Mouse (Mus musculus) thymus, postnatal 14 days (tissue): ENCODE results near the gene Sycn.

Experiments
- DNase-seq: peaks from one replicate; pipeline ENCODE4 v3.0.0; 2021

Sycn gene

DNA sequence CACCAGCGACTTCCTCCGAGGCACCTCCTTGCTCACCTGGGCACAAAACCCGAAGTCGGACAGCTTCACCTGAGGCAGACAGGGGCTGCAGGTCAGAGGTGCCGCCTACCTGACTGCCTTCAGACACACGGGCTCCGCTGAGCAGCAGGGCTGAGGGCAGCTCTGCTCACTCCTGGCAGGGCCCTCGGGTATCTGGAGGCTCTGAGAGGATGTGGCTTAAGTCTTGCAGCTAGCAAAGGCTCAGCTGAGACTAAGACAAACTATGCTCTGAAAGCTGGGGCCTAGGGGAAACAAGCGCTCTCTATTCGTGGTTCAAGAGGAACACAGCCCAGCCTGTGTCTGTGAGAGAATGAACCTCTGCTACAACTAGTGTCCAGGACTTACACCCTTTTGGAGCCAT lies 20.2 kb downstream of the Sycn start:
- DNase-seq: peak; percentile 75

DNA sequence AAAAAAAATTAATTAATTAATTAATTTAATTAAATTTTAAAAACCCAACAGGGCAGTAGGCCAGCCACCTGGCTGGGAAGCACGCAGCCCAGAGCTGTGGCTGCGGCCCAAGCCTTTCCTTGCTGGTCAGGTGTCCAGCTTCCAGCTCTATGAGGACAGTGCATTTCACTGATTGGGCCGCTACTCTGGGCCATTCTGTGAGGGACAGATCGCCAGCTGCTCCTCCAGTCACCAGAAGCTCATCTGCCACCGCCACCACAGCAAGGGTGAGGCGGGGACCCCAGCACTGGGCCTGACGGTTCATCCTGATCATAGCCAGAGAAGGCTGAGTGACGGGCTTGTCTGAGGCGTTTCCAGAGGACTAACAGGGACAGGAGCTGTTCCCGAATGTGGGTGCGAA lies 21.3 kb downstream of the Sycn start:
- DNase-seq: no peak

- DNase-seq: no peak
Measured at GRCm38 (mm10) chr7:28562371-28562770, 21.7 kb downstream of the Sycn start.

DNA sequence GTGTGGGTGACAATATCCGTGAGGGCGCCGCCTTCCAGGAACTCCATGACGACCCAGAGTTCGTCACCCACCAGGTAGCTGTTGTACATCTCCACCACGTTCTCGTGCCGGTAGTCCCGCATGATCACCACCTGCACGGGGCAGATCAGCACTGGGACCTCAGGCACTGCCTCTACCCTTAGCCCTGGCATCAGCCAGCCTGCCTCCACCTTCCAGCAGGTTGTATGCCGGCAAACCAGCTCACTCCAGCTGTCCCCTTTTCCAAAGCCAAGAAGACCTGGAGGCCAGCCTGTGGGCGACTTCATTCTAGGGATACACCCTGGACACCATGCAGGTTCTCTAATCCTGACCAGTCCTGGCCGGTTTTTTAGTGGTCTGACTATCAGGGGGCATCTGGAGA lies 22.3 kb downstream of the Sycn start:
- no peak for DNase-seq

DNA sequence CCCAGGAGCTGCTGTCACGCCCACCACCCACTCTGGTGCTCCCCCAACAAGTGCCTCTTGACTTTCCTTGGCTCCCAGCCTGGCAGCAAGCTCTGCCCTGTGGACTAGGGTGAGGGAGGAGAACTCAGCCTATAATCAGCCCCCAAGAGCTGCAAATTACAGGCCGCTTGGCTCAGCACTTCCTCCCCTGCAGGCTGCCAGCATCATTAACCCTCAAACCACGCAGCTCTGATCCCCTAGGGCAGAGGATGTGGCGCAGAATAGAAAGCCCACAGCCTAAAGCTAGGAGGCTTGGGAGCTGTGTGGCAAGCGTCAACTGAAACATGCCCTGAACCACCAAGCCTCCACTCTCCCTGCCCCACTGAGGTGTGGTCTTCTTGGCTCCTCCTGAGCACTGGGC lies 24.7 kb downstream of the Sycn start:
- DNase-seq: peak; percentile 64

GRCm38 (mm10) chr7:28567539-28567938 lies 26.9 kb downstream of the Sycn start:
- no peak for DNase-seq

DNA sequence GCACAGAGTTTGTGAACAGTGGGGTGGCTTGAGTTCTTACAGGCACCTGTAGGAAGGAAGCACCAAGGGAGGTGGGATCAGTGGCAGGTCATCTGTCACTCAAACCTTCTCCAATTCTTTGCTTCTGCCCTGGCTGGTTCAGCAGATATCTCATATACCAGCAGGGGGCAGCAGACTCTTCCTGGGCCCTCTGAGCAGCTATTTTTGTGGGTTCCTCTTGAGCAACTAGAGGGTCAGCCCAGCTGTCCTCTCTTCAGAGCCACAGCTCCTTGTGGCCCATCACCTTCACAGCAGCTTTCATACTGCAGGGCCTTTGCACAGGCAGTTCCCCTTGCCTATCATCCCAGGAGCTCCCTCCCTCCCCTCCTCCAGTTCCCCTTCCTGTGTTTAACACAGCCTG lies 27.6 kb downstream of the Sycn start:
- DNase-seq: peak; percentile 73

- DNase-seq: no peak
Measured at GRCm38 (mm10) chr7:28570291-28570981, 29.8 kb downstream of the Sycn start.

- no peak for DNase-seq
Measured at GRCm38 (mm10) chr7:28570982-28571682, 30.4 kb downstream of the Sycn start.

- DNase-seq: no peak
Measured at GRCm38 (mm10) chr7:28572689-28573088, 32.0 kb downstream of the Sycn start.

- no peak for DNase-seq
Measured at GRCm38 (mm10) chr7:28573236-28573635, 32.6 kb downstream of the Sycn start.

- DNase-seq: no peak
Measured at GRCm38 (mm10) chr7:28575597-28575996, 34.9 kb downstream of the Sycn start.

GRCm38 (mm10) chr7:28576271-28576914 lies 35.7 kb downstream of the Sycn start:
- no peak for DNase-seq

GRCm38 (mm10) chr7:28577826-28578542 lies 37.3 kb downstream of the Sycn start:
- DNase-seq: no peak

- no peak for DNase-seq
Measured at GRCm38 (mm10) chr7:28578543-28579053, 37.9 kb downstream of the Sycn start.

- no peak for DNase-seq
Measured at GRCm38 (mm10) chr7:28579826-28580225, 39.1 kb downstream of the Sycn start.

DNA sequence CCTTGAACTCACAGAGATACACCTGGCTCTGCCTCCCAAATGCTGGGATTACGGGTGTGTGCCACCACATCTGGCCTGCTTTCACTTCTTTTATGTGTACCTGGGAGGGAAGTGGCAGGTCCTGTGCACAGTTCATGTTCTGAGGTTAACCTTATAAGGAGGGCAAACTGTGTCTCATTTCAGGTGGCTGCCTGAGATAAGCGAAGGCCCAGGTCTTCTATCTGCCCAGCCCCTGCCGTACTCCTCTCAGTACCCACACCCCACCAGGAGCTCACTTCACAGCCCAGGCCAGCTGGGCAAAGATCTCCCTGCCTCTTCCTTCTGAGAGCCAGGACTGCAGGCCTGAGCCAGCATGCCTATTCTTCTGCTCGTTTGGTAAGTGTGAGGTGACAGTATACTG lies 41.0 kb downstream of the Sycn start:
- no peak for DNase-seq

DNA sequence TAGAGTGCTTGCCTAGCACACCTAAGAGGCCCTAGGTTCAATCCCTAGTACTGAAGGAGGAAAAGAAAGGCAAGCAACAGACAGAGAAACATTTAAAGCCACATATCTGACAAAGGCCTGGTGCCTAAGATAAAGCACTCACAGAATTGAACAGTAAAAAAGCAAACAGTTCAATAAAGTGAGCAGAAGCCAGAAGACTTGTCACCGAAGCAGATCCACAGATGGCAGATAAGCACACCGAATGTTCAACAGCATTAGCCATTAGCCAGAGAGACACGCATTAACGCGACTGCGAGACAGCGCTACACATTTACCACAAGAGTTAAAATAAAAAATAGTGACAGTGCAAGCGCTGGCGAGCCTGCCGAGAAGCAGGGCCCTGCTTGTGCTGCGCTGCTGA lies 42.2 kb downstream of the Sycn start:
- DNase-seq: no peak

GRCm38 (mm10) chr7:28583570-28584344 lies 43.1 kb downstream of the Sycn start:
- no peak for DNase-seq

DNA sequence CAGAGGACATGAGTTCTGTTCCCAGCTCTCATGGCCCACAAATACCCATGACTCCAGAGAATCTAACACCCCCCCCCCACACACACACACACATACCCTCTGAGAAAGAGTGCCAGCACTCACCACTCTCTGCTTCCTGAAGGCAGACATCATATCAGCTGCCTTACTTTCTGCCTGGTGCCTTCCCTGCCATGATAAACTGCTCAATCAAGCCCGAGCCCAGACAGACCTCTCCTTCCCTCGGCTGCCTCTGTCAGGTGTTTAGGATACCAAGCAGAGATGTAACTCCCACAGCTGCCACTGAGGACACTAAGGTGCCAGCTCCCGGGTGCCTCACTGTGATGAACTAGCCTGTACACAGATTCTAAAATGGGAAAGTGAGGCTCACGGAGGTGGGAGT lies 43.8 kb downstream of the Sycn start:
- DNase-seq: no peak

DNA sequence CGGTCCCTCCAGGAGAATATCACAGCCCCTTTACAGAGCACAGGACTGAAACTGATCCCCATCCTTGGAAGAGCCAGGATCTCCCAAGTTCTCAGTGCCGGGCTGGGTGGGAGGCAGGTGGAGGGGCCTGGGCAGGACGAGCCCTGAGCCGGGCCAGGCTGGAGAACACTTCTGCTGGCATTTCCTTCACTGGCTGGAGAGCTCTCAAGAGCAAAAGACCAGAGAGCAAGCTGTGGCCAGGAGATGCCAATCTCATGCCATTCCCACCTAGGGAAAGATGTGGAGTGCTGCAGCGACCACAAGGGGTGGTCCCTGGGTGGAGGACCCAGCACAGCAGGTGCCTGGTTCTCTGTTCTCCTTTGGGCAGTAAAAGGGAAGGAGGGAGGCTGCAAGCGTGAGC lies 44.3 kb downstream of the Sycn start:
- DNase-seq: no peak

DNA sequence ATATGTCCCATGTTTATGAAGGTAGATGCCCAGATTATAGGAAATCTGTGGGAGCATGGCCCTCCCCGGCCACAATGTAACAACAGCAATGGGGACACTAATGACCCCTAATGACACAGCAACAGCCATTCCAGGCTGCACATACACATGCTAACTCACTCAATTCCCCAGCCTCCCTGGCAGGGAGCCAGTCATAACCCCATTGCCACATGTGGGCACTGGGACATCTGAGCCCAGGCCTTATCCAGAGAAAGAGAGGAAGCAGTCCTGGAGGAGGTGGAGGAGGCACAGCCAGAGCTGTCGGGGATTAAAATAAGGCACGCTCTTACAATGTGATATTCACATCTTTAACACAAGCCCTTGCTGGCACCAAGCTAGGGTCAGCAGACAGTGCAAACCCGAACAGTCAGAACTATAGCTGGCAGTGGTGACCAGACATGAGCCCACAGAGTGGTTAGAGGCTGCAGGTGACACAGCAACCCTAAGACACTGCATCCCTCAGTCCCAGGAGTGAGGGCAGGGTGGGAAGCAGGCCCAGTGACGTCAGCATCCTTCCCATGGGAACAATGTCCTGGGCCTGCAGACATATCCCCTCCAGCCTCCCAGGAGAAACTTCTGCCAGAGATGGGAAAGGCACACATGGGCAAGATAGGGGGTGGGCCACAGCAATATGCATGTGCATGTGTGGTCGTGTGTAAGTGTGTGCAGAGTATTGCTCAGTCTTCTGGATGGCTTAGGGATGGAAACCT lies 46.2 kb downstream of the Sycn start:
- DNase-seq: no peak
